ENCODE assay signal across 39 mouse cellular contexts in genomic region chr3:81985100-81985499, GRCm38 (mm10). TPM values are rescaled to one million over a fixed set of nuclear protein-coding genes. Genes with fewer than 3 reads are reported as not detected.
"Had no signal": no experiment of that assay in that cellular context is flagged by ENCODE, and none has a peak within 500 bp of the region (broad histone marks: within the 10 kb centered on the region; RNA-seq: fewer than 3 reads in every experiment).

No protein-coding gene starts in this region.

- H3K27me3 ChIP-seq: heart, embryonic 12.5 days; hindbrain, embryonic 12.5 days; intestine, embryonic 15.5 days; limb, embryonic 12.5 days; liver, embryonic 13.5 days; liver, embryonic 15.5 days had no signal

- H3K36me3 ChIP-seq: heart, embryonic 10.5 days; heart, embryonic 12.5 days; hindbrain, embryonic 10.5 days; hindbrain, embryonic 12.5 days; intestine, embryonic 15.5 days; limb, embryonic 10.5 days; limb, embryonic 12.5 days; liver, embryonic 13.5 days; liver, embryonic 15.5 days had no signal

- H3K9me3 ChIP-seq: heart, embryonic 10.5 days; heart, embryonic 12.5 days; hindbrain, embryonic 10.5 days; hindbrain, embryonic 12.5 days; intestine, embryonic 15.5 days; limb, embryonic 10.5 days; limb, embryonic 12.5 days; liver, embryonic 13.5 days; liver, embryonic 15.5 days had no signal

- H3K4me2 ChIP-seq: heart, embryonic 12.5 days; hindbrain, embryonic 12.5 days; hindbrain, embryonic 14.5 days; intestine, embryonic 15.5 days; limb, embryonic 12.5 days; liver, embryonic 13.5 days; liver, embryonic 15.5 days had no signal

- H3K9ac ChIP-seq: heart, embryonic 12.5 days; hindbrain, embryonic 12.5 days; hindbrain, embryonic 14.5 days; intestine, embryonic 15.5 days; limb, embryonic 12.5 days; liver, embryonic 13.5 days; liver, embryonic 15.5 days; liver, postnatal 0 days had no signal

- DNase-seq: gastrocnemius, adult 2 months; gastrocnemius, postnatal 10 days; gastrocnemius, postnatal 25 days; heart, adult 18-20 months; heart, postnatal 10 days; heart, postnatal 4 days; kidney, adult 18-20 months; kidney, adult 8-10 months; kidney, postnatal 10 days; kidney, postnatal 25 days; kidney, postnatal 4 days; liver; liver, embryonic 13.5 days; liver, postnatal 0 days had no signal

- H3K4me3 ChIP-seq: gastrocnemius, adult 2 months; heart, embryonic 10.5 days; heart, embryonic 12.5 days; hindbrain, embryonic 10.5 days; hindbrain, embryonic 12.5 days; intestine, embryonic 15.5 days; left cerebral cortex, adult 2 months; limb, embryonic 10.5 days; limb, embryonic 12.5 days; liver, embryonic 13.5 days; liver, embryonic 15.5 days had no signal

- H3K27ac ChIP-seq: gastrocnemius, adult 2 months; heart, embryonic 10.5 days; hindbrain, embryonic 10.5 days; hindbrain, embryonic 12.5 days; hindbrain, embryonic 14.5 days; intestine, embryonic 15.5 days; left cerebral cortex, adult 2 months; limb, embryonic 10.5 days; limb, embryonic 12.5 days; liver, embryonic 13.5 days; liver, embryonic 15.5 days had no signal

- ATAC-seq: hindbrain, embryonic 16.5 days; inflammation-experienced regulatory T-cells, adult 6 months; intestine, embryonic 15.5 days; intestine, postnatal 0 days; liver, postnatal 0 days had no signal

- H3K4me1 ChIP-seq: hindbrain, embryonic 10.5 days; hindbrain, embryonic 12.5 days; intestine, embryonic 15.5 days; limb, embryonic 10.5 days; limb, embryonic 12.5 days; liver, embryonic 15.5 days had no signal

RNA-seq across cellular contexts. Expression of gene Asic5, which starts 3.0 kb away (rescaled TPM):
- total RNA-seq: gastrocnemius, adult 2 months; gastrocnemius, postnatal 10 days; gastrocnemius, postnatal 25 days; gastrocnemius, postnatal 4 days; granulocyte monocyte progenitor cell, adult 5-6 weeks; heart, adult 18-20 months; heart, adult 8-10 months; heart, postnatal 10 days; heart, postnatal 25 days; heart, postnatal 4 days; layer of hippocampus, adult 8-10 months; layer of hippocampus, postnatal 14 days; left cerebral cortex, adult 2 months; left cerebral cortex, postnatal 14 days; left cerebral cortex, postnatal 36 days had no signal
- polyA plus RNA-seq: heart, embryonic 10.5 days; heart, embryonic 12.5 days; heart, embryonic 14.5 days; heart, embryonic 16.5 days; hindbrain, embryonic 10.5 days; hindbrain, embryonic 12.5 days; hindbrain, embryonic 14.5 days; hindbrain, embryonic 16.5 days; inflammation-experienced regulatory T-cells, adult 6 months; kidney, embryonic 14.5 days; limb, embryonic 10.5 days; limb, embryonic 12.5 days; limb, embryonic 14.5 days; liver, embryonic 13.5 days; liver, embryonic 15.5 days had no signal

RNA-seq across cellular contexts. Expression of gene Tdo2, which starts 9.1 kb away (rescaled TPM):
- total RNA-seq: gastrocnemius, adult 2 months; gastrocnemius, postnatal 10 days; gastrocnemius, postnatal 25 days; granulocyte monocyte progenitor cell, adult 5-6 weeks; heart, adult 18-20 months; heart, postnatal 10 days; heart, postnatal 25 days; heart, postnatal 4 days had no signal
- polyA plus RNA-seq: hindbrain, embryonic 10.5 days; hindbrain, embryonic 12.5 days; hindbrain, embryonic 14.5 days; liver, embryonic 15.5 days had no signal
